In genomic region chr17:33875797-33876196, GRCm38 (mm10) we compare ENCODE assay signal across 20 mouse cellular contexts. TPM values are rescaled to one million over a fixed set of nuclear protein-coding genes. Genes with fewer than 3 reads are reported as not detected.
DNase-seq lines count a peak whose midpoint lies in the region; ATAC-seq and TF ChIP-seq lines count a peak whose summit lies in the region.
"Not testable (repeated sequence)": the region's sequence is repeated elsewhere in the genome, so short reads cannot be mapped to it uniquely, and the experiment has no call there.
"Had no signal": no experiment of that assay in that cellular context is flagged by ENCODE, and none has a peak within 500 bp of the region (broad histone marks: within the 10 kb centered on the region; RNA-seq: fewer than 3 reads in every experiment).

No protein-coding gene starts in this region.

- 82% methylated on average over 5 of the region's 5 CpGs for WGBS in liver, embryonic 14.5 days (ENCODE audit: insufficient replicate concordance)
- 81% methylated on average over 5 of the region's 5 CpGs for WGBS in midbrain, postnatal 0 days

- H3K36me3 ChIP-seq in liver, embryonic 14.5 days (replicated peaks; ENCODE audit: control insufficient read depth, insufficient read depth, low read depth), result peaks cover 49% of the 10 kb centered on the region
- not testable (repeated sequence) for H3K36me3 ChIP-seq in midbrain, postnatal 0 days (ENCODE audit: insufficient read depth, low read length)

- not testable (repeated sequence) for ATAC-seq in liver, embryonic 14.5 days (ENCODE audit: insufficient read depth); midbrain, postnatal 0 days (ENCODE audit: low FRiP score)

- DNase-seq in B cell, adult 2 months, result peak; percentile 34 to 38
- peak; percentile 73 for DNase-seq in ZHBTc4 (ENCODE audit: low read depth, low spot score)
- peak; percentile 42 for DNase-seq in embryo, embryonic 10.5 days (ENCODE audit: low spot score)
- peak; percentile 18 to 31 for DNase-seq in heart, postnatal 14 days
- DNase-seq in kidney, postnatal 25 days, result peak; percentile 26 to 49
- not testable (repeated sequence) for DNase-seq in liver, embryonic 14.5 days (ENCODE audit: low read depth in 3 of 3, low spot score in 3 of 3); midbrain, postnatal 0 days (ENCODE audit: low spot score)
- peak; percentile 23 for DNase-seq in thymus, postnatal 25 days

- not testable (repeated sequence) for H3K27me3 ChIP-seq in liver, embryonic 14.5 days (ENCODE audit: control insufficient read depth, insufficient read depth, low read length); midbrain, postnatal 0 days (ENCODE audit: insufficient read depth, low read length)

- H3K4me2 ChIP-seq in liver, embryonic 14.5 days (ENCODE audit: low read depth); midbrain, postnatal 0 days (ENCODE audit: low read depth, low read length, poor library complexity, severe bottlenecking): not testable (repeated sequence)

- not testable (repeated sequence) for H3K4me3 ChIP-seq in liver, embryonic 14.5 days (ENCODE audit: insufficient read depth in 1 of 2, low read depth in 2 of 2, low read length in 2 of 2); midbrain, postnatal 0 days (ENCODE audit: low read depth, low read length)

- not testable (repeated sequence) for H3K27ac ChIP-seq in liver, embryonic 14.5 days; midbrain, postnatal 0 days (ENCODE audit: low read depth, low read length)

- not testable (repeated sequence) for H3K9ac ChIP-seq in liver, embryonic 14.5 days (replicated peaks); midbrain, postnatal 0 days (replicated peaks; ENCODE audit: low read length, poor library complexity, severe bottlenecking)

- TF ChIP-seq EP300 in liver, embryonic 14.5 days (IDR thresholded peaks at IDR 0.05; ENCODE audit: low read depth), result not testable (repeated sequence)

- peak; percentile 49; the same call in 1 of the 2 replicates for TF ChIP-seq CTCF in liver, embryonic 14.5 days (IDR thresholded peaks at IDR 0.05; ENCODE audit: low read depth)
- peak; percentile 18; the same call in 1 of the 2 replicates for TF ChIP-seq CTCF in midbrain, postnatal 0 days (IDR thresholded peaks at IDR 0.05)

- not testable (repeated sequence) for H3K4me1 ChIP-seq in liver, embryonic 14.5 days (replicated peaks; ENCODE audit: control insufficient read depth in 2 of 2, insufficient read depth in 2 of 2, low read length in 1 of 2); midbrain, postnatal 0 days (ENCODE audit: insufficient read depth, low read length)

- H3K9me3 ChIP-seq in liver, embryonic 14.5 days (ENCODE audit: control insufficient read depth, low read length); midbrain, postnatal 0 days (ENCODE audit: low read length): not testable (repeated sequence)

- intact Hi-C loops in heart, postnatal 14 days (cut with DNase I), result not testable (repeated sequence)

RNA-seq across cellular contexts. Expression of gene Gm7029, which starts 2.2 kb away (rescaled TPM):
- not detected for total RNA-seq in heart, postnatal 14 days (2021)
- polyA plus RNA-seq in liver, embryonic 14.5 days (2012; rRNA removed), result not detected in 2 replicates
- polyA plus RNA-seq in liver, embryonic 14.5 days (2014; fragmentation: Nextera tagmentation; extraction: Ambion mirVana), result not detected in 2 replicates
- not detected in 2 replicates for total RNA-seq in midbrain, postnatal 0 days (2014; rRNA removed)
- polyA plus RNA-seq in midbrain, postnatal 0 days (2015; fragmentation: Nextera tagmentation; extraction: Ambion mirVana), result not detected in 2 replicates
- total RNA-seq: adrenal gland, postnatal 36 days; gastrocnemius, adult 8-10 months; heart, adult 8-10 months; heart, postnatal 25 days; layer of hippocampus, postnatal 36 days had no signal
- polyA plus RNA-seq: C2C12; forebrain, embryonic 15.5 days; inflammation-experienced regulatory T-cells, adult 6 months; kidney, embryonic 16.5 days; limb, embryonic 10.5 days; midbrain, embryonic 12.5 days; stomach, embryonic 14.5 days had no signal

RNA-seq across cellular contexts. Expression of gene Kifc1, which starts 14.7 kb away (rescaled TPM):
- 1 to 10 TPM; 4.1 to 5.8 TPM for total RNA-seq in heart, postnatal 14 days (2021)
- polyA plus RNA-seq in liver, embryonic 14.5 days (2012; rRNA removed), result 37.2 and 40.8 TPM in 2 replicates
- 7.2 and 7.9 TPM in 2 replicates for polyA plus RNA-seq in liver, embryonic 14.5 days (2014; fragmentation: Nextera tagmentation; extraction: Ambion mirVana)
- 4.3 and 5.0 TPM in 2 replicates for total RNA-seq in midbrain, postnatal 0 days (2014; rRNA removed)
- polyA plus RNA-seq in midbrain, postnatal 0 days (2015; fragmentation: Nextera tagmentation; extraction: Ambion mirVana), result 1.4 and 2.2 TPM in 2 replicates

RNA-seq across cellular contexts. Expression of gene Platr17, which starts 29.1 kb away (rescaled TPM):
- not detected for total RNA-seq in heart, postnatal 14 days (2021)
- polyA plus RNA-seq in liver, embryonic 14.5 days (2012; rRNA removed), result 0.36 and 0.44 TPM in 2 replicates
- polyA plus RNA-seq in liver, embryonic 14.5 days (2014; fragmentation: Nextera tagmentation; extraction: Ambion mirVana), result 0.20 and 0.29 TPM in 2 replicates
- total RNA-seq in midbrain, postnatal 0 days (2014; rRNA removed), result 0.22 and 0.33 TPM in 2 replicates
- 1.4 and 1.5 TPM in 2 replicates for polyA plus RNA-seq in midbrain, postnatal 0 days (2015; fragmentation: Nextera tagmentation; extraction: Ambion mirVana)
- total RNA-seq: adrenal gland, postnatal 36 days; gastrocnemius, adult 8-10 months; heart, adult 8-10 months; heart, postnatal 25 days; layer of hippocampus, postnatal 36 days had no signal
- polyA plus RNA-seq: C2C12 had no signal

RNA-seq across cellular contexts. Expression of gene Cd320, which starts 32.9 kb away (rescaled TPM):
- total RNA-seq in heart, postnatal 14 days (2021), result 10 to 100 TPM; 25.0 to 26.6 TPM
- polyA plus RNA-seq in liver, embryonic 14.5 days (2012; rRNA removed), result 5.2 and 6.7 TPM in 2 replicates
- polyA plus RNA-seq in liver, embryonic 14.5 days (2014; fragmentation: Nextera tagmentation; extraction: Ambion mirVana), result 16.1 and 16.9 TPM in 2 replicates
- total RNA-seq in midbrain, postnatal 0 days (2014; rRNA removed), result 24.4 and 26.7 TPM in 2 replicates
- 46.8 and 50.0 TPM in 2 replicates for polyA plus RNA-seq in midbrain, postnatal 0 days (2015; fragmentation: Nextera tagmentation; extraction: Ambion mirVana)

RNA-seq across cellular contexts. Expression of gene Daxx, which starts 33.4 kb away (rescaled TPM):
- 10 to 100 TPM; 11.3 to 13.7 TPM for total RNA-seq in heart, postnatal 14 days (2021)
- polyA plus RNA-seq in liver, embryonic 14.5 days (2012; rRNA removed), result 11.1 and 14.7 TPM in 2 replicates
- 14.8 and 15.3 TPM in 2 replicates for polyA plus RNA-seq in liver, embryonic 14.5 days (2014; fragmentation: Nextera tagmentation; extraction: Ambion mirVana)
- 52.3 and 55.7 TPM in 2 replicates for total RNA-seq in midbrain, postnatal 0 days (2014; rRNA removed)
- polyA plus RNA-seq in midbrain, postnatal 0 days (2015; fragmentation: Nextera tagmentation; extraction: Ambion mirVana), result 42.9 and 44.3 TPM in 2 replicates
